Mouse (Mus musculus) testis, adult 2 months (tissue): ENCODE data around the gene Ric8b. TPM values are rescaled to one million over a fixed set of nuclear protein-coding genes. Genes with fewer than 3 reads are reported as not detected.

Experiments
- H3K27ac ChIP-seq: fragments of 200-500 bp; 2 replicates; pipeline ENCODE4 v1.5.1; 2012; ENCODE audit warnings: low read depth, low read length; ENCODE audit not compliant: control insufficient read depth, insufficient read depth
- H3K27me3 ChIP-seq: fragments of 200-500 bp; 2 replicates; pipeline ENCODE4 v1.6.1; 2012; ENCODE audit warnings: mild to moderate bottlenecking, low read length, moderate library complexity; ENCODE audit not compliant: control insufficient read depth, insufficient read depth
- H3K36me3 ChIP-seq: fragments of 200-500 bp; 2 replicates; pipeline ENCODE4 v1.6.1; 2012; ENCODE audit warnings: mild to moderate bottlenecking, low read length; ENCODE audit not compliant: control insufficient read depth, insufficient read depth
- H3K4me1 ChIP-seq: fragments of 200-500 bp; 2 replicates; pipeline ENCODE4 v1.6.1; 2012; ENCODE audit warnings: low read length; ENCODE audit not compliant: control insufficient read depth, insufficient read depth
- H3K4me3 ChIP-seq: fragments of 200-500 bp; 2 replicates; pipeline ENCODE4 v1.5.1; 2012; ENCODE audit warnings: low read depth, mild to moderate bottlenecking, low read length, moderate library complexity, mixed read lengths; ENCODE audit not compliant: control insufficient read depth
- CTCF ChIP-seq: fragments of 200-500 bp; IDR thresholded peaks from 2 replicates; pipeline ENCODE4 v1.5.1; 2012; ENCODE audit warnings: low read depth, mild to moderate bottlenecking, inconsistent platforms, low read length, moderate library complexity; ENCODE audit not compliant: control insufficient read depth, insufficient read depth, insufficient replicate concordance
- POLR2A ChIP-seq: fragments of 200-500 bp; IDR thresholded peaks from 2 replicates; pipeline ENCODE4 v1.6.1; 2012; ENCODE audit warnings: low read depth, mild to moderate bottlenecking, inconsistent platforms, low read length, moderate library complexity; ENCODE audit not compliant: control insufficient read depth
- polyA plus RNA-seq: library from polyadenylated mRNA; depleted of rRNA; stranded (reverse); fragments of >200 nt; gene quantifications from 2 replicates; pipeline ENCODE4 v1.2.3, GENCODE M21; 2012

Ric8b gene
- polyA plus RNA-seq, 1 experiment = 3.4 TPM

GRCm38 (mm10) chr10:84886785-84887184 lies 30.6 kb upstream of the Ric8b start:
- H3K4me1 ChIP-seq = no peaks in the 10 kb centered on the region
- H3K36me3 ChIP-seq = no peaks in the 10 kb centered on the region; the same call in 1 of the 2 replicates
- no peak overlapping the region for H3K4me3 ChIP-seq
- H3K27me3 ChIP-seq = no peaks in the 10 kb centered on the region
- H3K27ac ChIP-seq = no peak overlapping the region
- TF ChIP-seq CTCF (no peak), POLR2A (no peak)

- no peaks in the 10 kb centered on the region for H3K27me3 ChIP-seq
- H3K36me3 ChIP-seq = no peaks in the 10 kb centered on the region; the same call in 1 of the 2 replicates
- no peak overlapping the region for H3K27ac ChIP-seq
- H3K4me1 ChIP-seq = no peaks in the 10 kb centered on the region
- no peak for TF ChIP-seq CTCF
- no peak overlapping the region for H3K4me3 ChIP-seq
Observed at GRCm38 (mm10) chr10:84889096-84889846, 28.1 kb upstream of the Ric8b start.

GRCm38 (mm10) chr10:84895810-84896358 lies 21.5 kb upstream of the Ric8b start:
- Histone ChIP-seq H3K27ac (no peak overlapping the region), H3K4me3 (no peak overlapping the region), H3K36me3 (no peaks in the 10 kb centered on the region; the same call in 1 of the 2 replicates), H3K27me3 (no peaks in the 10 kb centered on the region), H3K4me1 (no peaks in the 10 kb centered on the region)
- no peak for TF ChIP-seq CTCF
- no peak for TF ChIP-seq POLR2A

- Histone ChIP-seq H3K4me1 (no peaks in the 10 kb centered on the region), H3K27ac (no peak overlapping the region), H3K4me3 (no peak overlapping the region), H3K27me3 (no peaks in the 10 kb centered on the region), H3K36me3 (no peaks in the 10 kb centered on the region; the same call in 1 of the 2 replicates)
- TF ChIP-seq CTCF (no peak), POLR2A (no peak)
Observed at GRCm38 (mm10) chr10:84896941-84897930, 20.2 kb upstream of the Ric8b start.

- Histone ChIP-seq H3K36me3 (no peaks in the 10 kb centered on the region; the same call in 1 of the 2 replicates), H3K4me1 (no peaks in the 10 kb centered on the region), H3K27ac (no peak overlapping the region), H3K27me3 (no peaks in the 10 kb centered on the region), H3K4me3 (no peak overlapping the region)
- TF ChIP-seq CTCF = no peak
Observed at GRCm38 (mm10) chr10:84898144-84898979, 19.1 kb upstream of the Ric8b start.

GRCm38 (mm10) chr10:84901676-84902075 lies 15.7 kb upstream of the Ric8b start:
- no peaks in the 10 kb centered on the region for H3K4me1 ChIP-seq
- H3K27me3 ChIP-seq = no peaks in the 10 kb centered on the region
- no peaks in the 10 kb centered on the region for H3K36me3 ChIP-seq

GRCm38 (mm10) chr10:84902213-84902612 lies 15.2 kb upstream of the Ric8b start:
- Histone ChIP-seq H3K27ac (no peak overlapping the region), H3K36me3 (no peaks in the 10 kb centered on the region), H3K4me3 (no peak overlapping the region), H3K4me1 (no peaks in the 10 kb centered on the region), H3K27me3 (no peaks in the 10 kb centered on the region)
- TF ChIP-seq CTCF = no peak
- TF ChIP-seq POLR2A = no peak

More at GRCm38 (mm10) chr10:84901676-84902075, 15.7 kb upstream of the Ric8b start:
- no peak for TF ChIP-seq CTCF
- TF ChIP-seq POLR2A = no peak
- no peak overlapping the region for H3K27ac ChIP-seq
- no peak overlapping the region for H3K4me3 ChIP-seq
